Mouse (Mus musculus): ENCODE measurements at regions not wholly inside any gene's neighbourhood (a gene's known extent, or its start where the extent isn't known, plus 50 kb on each side); places are given as distances from the start of the nearest gene placed in this dataset.

GRCm38 (mm10) chr13:60123964-60124363, 53.2 kb downstream of the Gas1 start:
- no peak for DNase-seq (ENCODE audit: low spot score in 2 of 2)

- no peak for DNase-seq (ENCODE audit: low spot score in 2 of 2)
Measured at GRCm38 (mm10) chr13:60123174-60123587, 54.0 kb downstream of the Gas1 start.

- DNase-seq (ENCODE audit: low spot score in 2 of 2): no peak
Measured at GRCm38 (mm10) chr13:60122341-60123173, 54.6 kb downstream of the Gas1 start.

- DNase-seq (ENCODE audit: low spot score in 2 of 2): no peak
Measured at GRCm38 (mm10) chr13:60111465-60111864, 65.7 kb downstream of the Gas1 start.

GRCm38 (mm10) chr13:60110079-60110846, 66.9 kb downstream of the Gas1 start:
- DNase-seq (ENCODE audit: low spot score in 2 of 2): no peak

GRCm38 (mm10) chr13:60105286-60105685, 71.9 kb downstream of the Gas1 start:
- no peak for DNase-seq (ENCODE audit: low spot score in 2 of 2)

GRCm38 (mm10) chr13:60101651-60102050, 75.5 kb downstream of the Gas1 start:
- DNase-seq (ENCODE audit: low spot score in 2 of 2): no peak

GRCm38 (mm10) chr13:60100130-60101112, 76.7 kb downstream of the Gas1 start:
- DNase-seq (ENCODE audit: low spot score in 2 of 2): no peak

- no peak for DNase-seq (ENCODE audit: low spot score in 2 of 2)
Measured at GRCm38 (mm10) chr13:60099469-60100129, 77.6 kb downstream of the Gas1 start.

- DNase-seq (ENCODE audit: low spot score in 2 of 2): no peak
Measured at GRCm38 (mm10) chr13:60098394-60098793, 78.8 kb downstream of the Gas1 start.

GRCm38 (mm10) chr13:60097776-60098175, 79.4 kb downstream of the Gas1 start:
- no peak for DNase-seq (ENCODE audit: low spot score in 2 of 2)

- no peak for DNase-seq (ENCODE audit: low spot score in 2 of 2)
Measured at GRCm38 (mm10) chr13:60086657-60087056, 90.5 kb downstream of the Gas1 start.

GRCm38 (mm10) chr13:60084975-60085374, 92.2 kb downstream of the Gas1 start:
- DNase-seq (ENCODE audit: low spot score in 2 of 2): no peak

- no peak for DNase-seq (ENCODE audit: low spot score in 2 of 2)
Measured at GRCm38 (mm10) chr13:60084290-60084689, 92.9 kb downstream of the Gas1 start.

- no peak for DNase-seq (ENCODE audit: low spot score in 2 of 2)
Measured at GRCm38 (mm10) chr13:60080113-60080512, 97.1 kb downstream of the Gas1 start.

GRCm38 (mm10) chr13:60078331-60079050, 98.7 kb downstream of the Gas1 start:
- no peak for DNase-seq (ENCODE audit: low spot score in 2 of 2)

- DNase-seq (ENCODE audit: low spot score in 2 of 2): no peak
Measured at GRCm38 (mm10) chr13:60076147-60076800, 100.9 kb downstream of the Gas1 start.

- no peak for DNase-seq (ENCODE audit: low spot score in 2 of 2)
Measured at GRCm38 (mm10) chr13:60071595-60071994, 105.6 kb downstream of the Gas1 start.

GRCm38 (mm10) chr13:60069196-60069595, 108.0 kb downstream of the Gas1 start:
- no peak for DNase-seq (ENCODE audit: low spot score in 2 of 2)

GRCm38 (mm10) chr13:60067325-60067724, 109.8 kb downstream of the Gas1 start:
- DNase-seq (ENCODE audit: low spot score in 2 of 2): no peak
